7 mouse cellular contexts compared by ENCODE assay signal in genomic region chr7:125707593-125708022, GRCm38 (mm10). TPM values are rescaled to one million over a fixed set of nuclear protein-coding genes. Genes with fewer than 3 reads are reported as not detected.
A peak's percentile ranks its signal among the peaks of the same experiment; 100 is the strongest.
DNase-seq lines count a peak whose midpoint lies in the region; ATAC-seq lines count a peak whose summit lies in the region.

Gtf3c1 (minus strand) TSS chr7:125707780.
D430042O09Rik (plus strand) TSS chr7:125707888.

- WGBS in intestine, embryonic 15.5 days: under 1% methylated on average over 45 of the region's 45 CpGs
- WGBS in midbrain, embryonic 10.5 days: under 1% methylated on average over 45 of the region's 45 CpGs

- no peaks in the 10 kb centered on the region for H3K9me3 ChIP-seq in intestine, embryonic 15.5 days
- no peaks in the 10 kb centered on the region for H3K9me3 ChIP-seq in midbrain, embryonic 10.5 days (replicated peaks)

- ATAC-seq in intestine, embryonic 15.5 days: peak; percentile 99

- peak within 1 kb of the TSS; percentile 85 for H3K27ac ChIP-seq in intestine, embryonic 15.5 days
- H3K27ac ChIP-seq in midbrain, embryonic 10.5 days (replicated peaks): peak within 1 kb of the TSS; percentile 97

- H3K4me3 ChIP-seq in intestine, embryonic 15.5 days (replicated peaks): peak within 1 kb of the TSS; percentile 81
- peak within 1 kb of the TSS; percentile 95 for H3K4me3 ChIP-seq in midbrain, embryonic 10.5 days

- peak; percentile 100 for DNase-seq in adrenal gland, adult 2 months
- peak; percentile 99 for DNase-seq in embryo, embryonic 11.5 days (ENCODE audit: low read depth, low spot score)
- peak; percentile 99 to 100 for DNase-seq in gastrocnemius, postnatal 36 days
- DNase-seq in left cerebral cortex, postnatal 25 days (ENCODE audit: low spot score in 2 of 2): peak; percentile 99 to 100
- DNase-seq in midbrain, embryonic 10.5 days (ENCODE audit: low spot score): peak; percentile 100
- DNase-seq in right cerebral cortex, postnatal 4 days: peak; percentile 100

- peaks cover 28% of the 10 kb centered on the region for H3K4me1 ChIP-seq in intestine, embryonic 15.5 days (replicated peaks)
- peaks cover 40% of the 10 kb centered on the region for H3K4me1 ChIP-seq in midbrain, embryonic 10.5 days

- H3K36me3 ChIP-seq in intestine, embryonic 15.5 days: peaks cover 8% of the 10 kb centered on the region; the same call in 1 of the 2 replicates
- peaks cover 33% of the 10 kb centered on the region for H3K36me3 ChIP-seq in midbrain, embryonic 10.5 days

- intact Hi-C loops in gastrocnemius, postnatal 36 days (cut with DNase I): no loop called here
- intact Hi-C loops in left cerebral cortex, postnatal 25 days (cut with DNase I): no loop called here

- H3K27me3 ChIP-seq in intestine, embryonic 15.5 days (replicated peaks): no peaks in the 10 kb centered on the region
- no peaks in the 10 kb centered on the region for H3K27me3 ChIP-seq in midbrain, embryonic 10.5 days (ENCODE audit: low read depth, poor library complexity, severe bottlenecking)

- H3K4me2 ChIP-seq in intestine, embryonic 15.5 days (replicated peaks): peak within 1 kb of the TSS; percentile 74

- peak within 1 kb of the TSS; percentile 83 for H3K9ac ChIP-seq in intestine, embryonic 15.5 days

RNA-seq across cellular contexts. Expression of gene Gtf3c1, which starts in this region (rescaled TPM):
- total RNA-seq in adrenal gland, adult 2 months (2021): 10 to 100 TPM; 61.4 to 65.6 TPM
- polyA plus RNA-seq in adrenal gland, adult 2 months (2012; rRNA removed): 69.0 and 79.4 TPM in 2 replicates
- 10 to 100 TPM; 32.0 to 32.8 TPM for total RNA-seq in gastrocnemius, postnatal 36 days (2021)
- 19.3 and 20.4 TPM in 2 replicates for polyA plus RNA-seq in intestine, embryonic 15.5 days (2015; fragmentation: Nextera tagmentation; extraction: Ambion mirVana)
- 100 to 1,000 TPM in 1 of 2 experiments, 10 to 100 TPM in 1; 96.8 to 101 TPM for total RNA-seq in left cerebral cortex, postnatal 25 days (2021)
- 37.5 and 46.5 TPM in 2 replicates for polyA plus RNA-seq in midbrain, embryonic 10.5 days (2016; fragmentation: Nextera tagmentation; extraction: Ambion mirVana)

RNA-seq across cellular contexts. Expression of gene D430042O09Rik, which starts in this region (rescaled TPM):
- total RNA-seq in adrenal gland, adult 2 months (2021): 10 to 100 TPM; 26.7 to 28.9 TPM
- polyA plus RNA-seq in adrenal gland, adult 2 months (2012; rRNA removed): 12.8 and 14.6 TPM in 2 replicates
- total RNA-seq in gastrocnemius, postnatal 36 days (2021): 1 to 10 TPM; 4.4 to 6.5 TPM
- 5.5 and 6.9 TPM in 2 replicates for polyA plus RNA-seq in intestine, embryonic 15.5 days (2015; fragmentation: Nextera tagmentation; extraction: Ambion mirVana)
- total RNA-seq in left cerebral cortex, postnatal 25 days (2021): 10 to 100 TPM; 21.8 to 31.6 TPM
- 8.8 and 10.2 TPM in 2 replicates for polyA plus RNA-seq in midbrain, embryonic 10.5 days (2016; fragmentation: Nextera tagmentation; extraction: Ambion mirVana)

Comparison
In these comparisons a context has a peak if more than half of its experiments do, and no peak if none do; other contexts are left out.
1. Peak in every context shown above with its lines: DNase-seq, ATAC-seq, H3K4me3 ChIP-seq and H3K27ac ChIP-seq.